Mouse (Mus musculus): Measurements from ENCODE around the gene Slc9a1. TPM values are rescaled to one million over a fixed set of nuclear protein-coding genes. Genes with fewer than 3 reads are reported as not detected.

Gene Slc9a1
- total RNA-seq, 2 experiments from 2014 or later: 8.1 to 11.7 TPM

GRCm38 (mm10) chr4:133348051-133348775 is 21.3 kb upstream of the Slc9a1 start:
- no peak for TF ChIP-seq CTCF (IDR thresholded peaks at IDR 0.05)
- no peak for DNase-seq
- Histone ChIP-seq H3K27ac (no peak overlapping the region), H3K4me3 (no peak overlapping the region)
- intact Hi-C loops (cut with DNase I): loop anchor here (5.0 kb wide), 1 partner anchor 74 kb away; no protein-coding TSS in a partner anchor

- no peak for TF ChIP-seq CTCF (IDR thresholded peaks at IDR 0.05)
- intact Hi-C loops (cut with DNase I): no loop called here
- DNase-seq: no peak
- Histone ChIP-seq H3K27ac (no peak overlapping the region), H3K4me3 (no peak overlapping the region)
Observed at GRCm38 (mm10) chr4:133352797-133353196, 16.7 kb upstream of the Slc9a1 start.

- no peak for TF ChIP-seq CTCF (IDR thresholded peaks at IDR 0.05)
- no peak within 1 kb of the TSS for H3K27ac ChIP-seq
- intact Hi-C loops (cut with DNase I): no loop called here
- no peak within 1 kb of the TSS for H3K4me3 ChIP-seq
- no peak for DNase-seq
Observed at GRCm38 (mm10) chr4:133353367-133354365, 15.8 kb upstream of the Slc9a1 start, which contains the start of gene Wdtc1. Gene Wdtc1, minus strand, starts transcription at chr4:133353481.

- no peak overlapping the region for H3K4me3 ChIP-seq
- DNase-seq: no peak
- intact Hi-C loops (cut with DNase I): no loop called here
- H3K27ac ChIP-seq: no peak overlapping the region
- no peak for TF ChIP-seq CTCF (IDR thresholded peaks at IDR 0.05)
Observed at GRCm38 (mm10) chr4:133354641-133355040, 14.9 kb upstream of the Slc9a1 start.

DNA sequence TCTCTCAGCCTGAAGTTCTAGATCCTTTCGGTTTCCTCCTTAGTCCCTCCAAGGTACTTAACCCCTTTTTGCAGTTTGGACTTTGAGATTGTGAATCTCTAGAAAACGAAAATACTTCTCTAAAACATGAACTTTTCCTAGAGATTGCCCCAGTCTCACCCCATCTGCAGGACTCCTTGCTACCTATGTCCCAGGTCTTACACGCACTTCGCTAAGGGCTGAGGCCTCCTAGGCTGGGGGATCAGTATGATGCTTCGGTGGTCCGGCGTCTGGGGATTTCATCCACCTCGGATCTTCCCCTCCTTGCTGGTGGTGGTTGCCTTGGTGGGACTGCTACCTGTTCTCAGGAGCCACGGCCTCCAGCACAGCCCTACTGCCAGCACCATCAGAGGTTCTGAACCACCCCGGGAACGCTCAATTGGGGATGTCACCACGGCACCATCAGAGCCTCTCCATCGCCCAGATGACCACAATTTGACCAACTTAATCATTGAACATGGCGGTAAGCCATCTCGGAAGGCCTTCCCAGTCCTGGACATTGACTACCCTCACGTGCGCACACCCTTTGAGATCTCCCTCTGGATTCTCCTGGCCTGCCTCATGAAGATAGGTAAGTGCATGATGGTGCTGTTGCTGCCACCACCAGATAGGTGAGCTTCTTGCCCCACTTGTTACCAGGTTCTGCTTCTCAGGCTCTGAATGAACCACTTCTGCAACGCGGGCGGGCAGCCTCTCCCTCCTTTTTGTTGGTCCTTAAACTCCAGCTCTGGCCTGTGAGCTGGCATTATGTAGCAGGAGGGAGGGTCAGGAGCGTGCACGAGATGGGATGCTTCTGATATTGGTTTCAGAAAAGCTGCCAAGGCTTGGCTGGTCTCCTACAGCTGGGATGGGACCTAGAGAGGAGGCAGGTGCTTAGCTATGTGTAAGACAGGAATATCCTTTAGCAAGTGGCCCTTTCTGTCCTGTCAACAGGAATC is 1.1 kb downstream of the Slc9a1 start:
- H3K27ac ChIP-seq: peak overlapping the region; percentile 94
- TF ChIP-seq CTCF (IDR thresholded peaks at IDR 0.05): no peak
- peak; percentile 78 for DNase-seq
- intact Hi-C loops (cut with DNase I): loop anchor here (2.0 kb wide), 1 partner anchor 32 kb away; no protein-coding TSS in a partner anchor
- peak overlapping the region; percentile 79 for H3K4me3 ChIP-seq

DNA sequence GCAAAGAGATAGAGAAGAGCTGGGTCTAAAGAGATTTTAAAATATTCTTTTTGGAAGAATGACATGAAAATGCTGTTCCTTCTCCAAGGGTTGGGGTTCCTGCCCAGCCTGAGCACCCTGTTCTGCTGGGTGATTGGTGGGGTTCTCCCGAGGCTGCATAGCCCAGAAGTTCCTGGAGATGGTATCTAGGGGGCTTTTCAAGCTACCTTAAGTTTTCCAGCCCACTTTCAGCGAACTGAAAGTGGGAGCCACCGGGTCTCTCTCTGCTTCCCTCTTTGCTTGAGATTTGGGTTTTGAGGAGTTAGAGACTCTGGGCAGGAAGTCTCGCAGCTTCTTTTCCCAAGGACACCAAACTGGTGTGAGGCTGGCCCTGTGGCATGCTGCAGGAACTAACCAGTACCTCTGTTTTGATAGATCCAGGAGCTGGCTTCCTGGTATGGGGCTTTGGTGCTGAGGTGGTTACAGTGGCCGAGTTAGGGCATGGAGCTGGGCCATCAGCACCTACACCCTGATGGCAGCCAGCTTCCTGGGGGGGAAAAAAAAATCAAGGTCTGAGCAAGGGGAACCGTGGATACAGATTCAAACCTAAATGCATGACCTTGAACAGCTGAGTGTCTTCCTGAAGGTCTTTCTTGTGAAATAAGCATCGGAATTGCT is 2.2 kb downstream of the Slc9a1 start:
- intact Hi-C loops (cut with DNase I): loop anchor here (2.0 kb wide), 1 partner anchor 31 kb away; no protein-coding TSS in a partner anchor
- no peak for TF ChIP-seq CTCF (IDR thresholded peaks at IDR 0.05)
- DNase-seq: peak; percentile 38
- Histone ChIP-seq H3K4me3 (peak overlapping the region; percentile 79), H3K27ac (peak overlapping the region; percentile 94)

DNA sequence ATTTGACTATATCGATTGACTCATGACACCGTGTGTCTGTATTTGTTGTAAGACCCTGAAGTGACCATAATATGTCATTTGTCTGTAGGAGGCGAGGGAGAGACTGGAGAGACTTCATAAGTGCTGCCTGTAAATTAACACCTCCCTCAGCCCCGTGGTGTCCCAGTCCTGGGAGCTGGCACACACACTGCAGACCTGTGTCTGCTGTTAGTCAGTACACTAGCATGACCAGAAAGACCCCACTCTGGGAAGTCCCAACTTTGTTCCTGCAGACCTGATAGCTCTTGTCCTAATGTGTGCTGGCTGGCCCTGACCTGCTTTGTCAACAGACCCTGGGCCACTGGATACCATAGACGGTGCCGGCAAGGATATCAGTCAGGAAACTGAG is 2.8 kb downstream of the Slc9a1 start:
- peak overlapping the region; percentile 79 for H3K4me3 ChIP-seq
- DNase-seq: peak; percentile 71
- intact Hi-C loops (cut with DNase I): no loop called here
- peak overlapping the region; percentile 94 for H3K27ac ChIP-seq
- TF ChIP-seq CTCF (IDR thresholded peaks at IDR 0.05): no peak

DNA sequence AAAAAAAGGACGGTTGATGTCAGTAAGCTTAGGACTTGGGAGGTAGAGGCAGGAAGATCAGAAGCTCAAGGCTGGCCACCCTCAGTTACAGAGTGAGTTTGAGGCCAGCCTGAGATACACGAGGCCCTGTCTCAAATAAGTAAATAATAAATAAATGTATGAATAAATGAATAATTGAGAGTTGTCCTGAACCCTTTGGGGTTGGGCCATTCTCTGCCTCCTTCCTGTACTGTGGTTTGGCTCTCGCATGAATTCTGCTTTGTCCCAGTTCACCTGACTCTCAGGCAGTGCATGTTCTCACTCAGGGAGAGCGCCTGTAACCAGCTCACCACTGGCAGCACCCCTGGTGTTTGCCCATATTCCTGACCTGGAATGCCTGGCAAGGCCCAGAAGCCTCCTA is 4.5 kb downstream of the Slc9a1 start:
- Histone ChIP-seq H3K27ac (peak overlapping the region; percentile 48; the same call in 1 of the 2 replicates), H3K4me3 (no peak overlapping the region; the same call in 1 of the 2 replicates)
- intact Hi-C loops (cut with DNase I): no loop called here
- DNase-seq: no peak
- no peak for TF ChIP-seq CTCF (IDR thresholded peaks at IDR 0.05)

DNA sequence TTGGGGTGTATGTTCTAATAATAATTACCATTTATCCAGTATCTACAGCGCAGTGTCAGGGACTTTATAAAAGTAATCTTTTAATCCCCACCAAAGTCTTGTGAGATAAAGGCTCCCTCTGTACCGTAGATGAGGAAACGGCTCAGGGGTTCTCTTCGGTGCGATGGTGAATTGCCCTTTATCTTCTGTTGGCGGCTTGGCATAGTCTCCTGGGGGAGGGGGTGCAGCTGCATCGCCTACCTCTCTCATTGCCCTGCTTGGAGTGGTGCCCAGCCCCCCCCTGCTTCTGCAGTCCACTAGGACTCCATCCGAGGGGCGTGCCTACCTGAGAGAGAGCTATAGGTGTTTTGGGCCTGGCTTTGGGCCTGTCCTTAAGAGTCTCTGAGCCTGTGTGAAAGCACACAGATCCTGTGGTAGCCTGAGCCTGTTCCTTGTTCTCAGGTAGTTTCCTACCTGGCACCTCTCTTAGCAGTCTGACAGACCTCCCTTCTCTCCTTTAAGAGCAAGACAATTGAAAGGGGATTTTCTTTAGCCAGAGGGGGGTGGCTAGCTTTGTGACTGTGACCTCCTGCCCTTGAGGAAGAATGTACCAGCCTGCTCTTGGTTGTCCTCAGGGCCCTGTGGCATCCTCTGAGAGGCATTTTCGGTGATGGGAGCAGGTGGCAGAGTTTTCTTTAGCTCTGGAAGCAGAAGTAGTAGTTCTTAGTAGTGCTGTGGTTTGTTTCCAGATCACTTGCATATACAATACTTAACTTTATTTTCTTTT is 6.5 kb downstream of the Slc9a1 start:
- DNase-seq: peak; percentile 44
- Histone ChIP-seq H3K27ac (peak overlapping the region; percentile 94), H3K4me3 (no peak overlapping the region)
- no peak for TF ChIP-seq CTCF (IDR thresholded peaks at IDR 0.05)
- intact Hi-C loops (cut with DNase I): no loop called here

GRCm38 (mm10) chr4:133378236-133379045 is 8.9 kb downstream of the Slc9a1 start:
- peak; percentile 82 for DNase-seq

More at GRCm38 (mm10) chr4:133378236-133379045, 8.9 kb downstream of the Slc9a1 start:
- intact Hi-C loops (cut with DNase I): no loop called here
- TF ChIP-seq CTCF (IDR thresholded peaks at IDR 0.05): no peak
- Histone ChIP-seq H3K4me3 (peak overlapping the region; percentile 53), H3K27ac (peak overlapping the region; percentile 94)

All from gastrocnemius, adult 2 months (tissue).